8 mouse cellular contexts compared by ENCODE assay signal in genomic region chr12:50352404-50352803, GRCm38 (mm10).
DNase-seq lines count a peak whose midpoint lies in the region; ATAC-seq lines count a peak whose summit lies in the region.

No protein-coding gene starts in this region.

- DNase-seq in cerebellum, adult 9-10 months: peak; percentile 3
- DNase-seq in cerebellum, adult 11 months: no peak
- peak; percentile 37 for DNase-seq in right cerebral cortex, adult 18-20 months
- no peak for DNase-seq in right cerebral cortex, postnatal 14 days
- DNase-seq in layer of hippocampus, adult 8-10 months (ENCODE audit: low spot score in 2 of 2): peak; percentile 51 to 57
- DNase-seq in adipocyte (ENCODE audit: low spot score): no peak
- no peak for DNase-seq in thymus, adult 18-20 months

- WGBS in midbrain, embryonic 16.5 days: 53% methylated on average over 11 of the region's 11 CpGs

- H3K36me3 ChIP-seq in midbrain, embryonic 16.5 days (ENCODE audit: control insufficient read depth, insufficient read depth, low read length): no peaks in the 10 kb centered on the region

- H3K27me3 ChIP-seq in midbrain, embryonic 16.5 days (ENCODE audit: control insufficient read depth, insufficient read depth, low read depth, low read length): no peaks in the 10 kb centered on the region

- 0 out of 2 replicates have a peak overlapping the region, but pooled peaks have one; percentile 4 for H3K4me2 ChIP-seq in midbrain, embryonic 16.5 days (ENCODE audit: low read length)

- no peak overlapping the region for H3K4me3 ChIP-seq in midbrain, embryonic 16.5 days (ENCODE audit: low read depth, low read length)

- H3K27ac ChIP-seq in midbrain, embryonic 16.5 days (ENCODE audit: low read length): no peak overlapping the region

- peak; percentile 75 for ATAC-seq in midbrain, embryonic 16.5 days

- H3K4me1 ChIP-seq in midbrain, embryonic 16.5 days (ENCODE audit: control insufficient read depth, insufficient read depth, low read length): 0 out of 2 replicates have a peak, but pooled peaks cover 2% of the 10 kb centered on the region

- no peak overlapping the region for H3K9ac ChIP-seq in midbrain, embryonic 16.5 days (ENCODE audit: low read depth, low read length)

- H3K9me3 ChIP-seq in midbrain, embryonic 16.5 days (replicated peaks; ENCODE audit: control insufficient read depth, low read length, poor library complexity, severe bottlenecking): no peaks in the 10 kb centered on the region

Comparison
In these comparisons a context has a peak if more than half of its experiments do, and no peak if none do; other contexts are left out.
1. DNase-seq: peak in cerebellum, adult 9-10 months (single experiment), right cerebral cortex, adult 18-20 months (single experiment) and layer of hippocampus, adult 8-10 months (2 of 2); none in cerebellum, adult 11 months (single experiment), right cerebral cortex, postnatal 14 days (single experiment), adipocyte (single experiment) and thymus, adult 18-20 months (0 of 2).